Mouse (Mus musculus): ENCODE results near the gene Gm9817.
A peak's percentile ranks its signal among the peaks of the same experiment; 100 is the strongest.
"Not testable (repeated sequence)": the region's sequence is repeated elsewhere in the genome, so short reads cannot be mapped to it uniquely, and the experiment has no call there.

The Gm9817 gene

DNA sequence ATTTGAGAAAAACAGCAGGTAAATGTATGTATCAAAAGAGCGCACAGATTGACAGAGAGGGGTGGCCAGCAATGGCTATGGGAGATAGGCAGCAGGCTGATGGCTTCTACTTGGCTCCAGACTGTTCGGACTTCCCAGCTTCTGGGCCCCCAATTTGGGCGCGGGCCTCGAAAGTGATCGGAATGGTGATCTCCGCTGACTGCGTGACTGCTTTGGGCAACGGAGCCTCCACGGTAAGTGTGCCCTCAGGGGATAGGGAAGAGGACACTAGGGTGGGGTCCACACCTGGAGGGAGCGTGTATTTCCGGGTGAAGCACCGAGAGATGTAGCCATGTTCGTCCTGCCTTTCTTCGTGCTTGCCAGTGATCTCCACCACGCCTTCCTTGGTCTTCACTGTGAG is at the start of gene Gm9817:
Gene Gm9817 (plus strand): TSS at position 301 of the 400 bp plus-strand sequence.
- not testable (repeated sequence) for DNase-seq

DNA sequence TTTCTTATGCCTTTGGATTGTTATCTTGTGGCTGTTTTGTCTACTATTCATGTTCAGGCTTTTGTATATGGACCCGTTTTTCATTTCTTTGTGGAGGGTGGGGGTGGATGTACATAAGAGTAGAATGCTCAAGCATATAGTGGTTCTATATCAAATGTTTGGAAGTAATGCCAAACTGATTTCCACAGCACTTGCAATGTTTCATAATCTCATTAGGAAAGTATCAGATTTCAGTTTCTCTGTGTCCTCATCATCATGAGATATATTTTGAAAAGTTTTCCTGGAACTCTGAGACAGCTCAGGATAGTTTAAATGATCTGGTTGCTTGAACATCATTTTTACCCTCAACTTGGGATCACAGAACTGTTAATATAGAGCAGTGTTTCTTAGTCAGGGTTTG is 48.7 kb upstream of the Gm9817 start:
- DNase-seq, result no peak

DNA sequence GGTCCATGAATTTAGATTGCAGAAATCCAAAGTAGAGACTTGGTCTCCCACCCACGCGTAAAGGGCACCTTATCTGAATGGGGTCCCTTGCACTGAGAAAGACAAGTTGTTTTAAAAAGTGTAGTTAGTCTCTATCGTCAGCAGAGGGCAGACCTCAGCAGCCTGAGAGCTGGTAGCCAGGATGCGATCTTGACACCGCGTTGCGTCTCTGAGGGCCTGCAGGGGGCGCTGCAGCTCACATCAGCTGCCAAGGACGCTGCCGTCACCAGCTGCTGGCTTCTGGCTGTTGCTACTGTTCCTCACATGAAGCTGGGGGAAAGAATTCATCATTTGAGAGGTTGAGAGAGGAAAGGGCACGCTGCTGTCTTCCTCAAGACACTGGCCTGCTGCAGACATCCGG is 47.7 kb upstream of the Gm9817 start:
- peak; percentile 80 for DNase-seq

DNA sequence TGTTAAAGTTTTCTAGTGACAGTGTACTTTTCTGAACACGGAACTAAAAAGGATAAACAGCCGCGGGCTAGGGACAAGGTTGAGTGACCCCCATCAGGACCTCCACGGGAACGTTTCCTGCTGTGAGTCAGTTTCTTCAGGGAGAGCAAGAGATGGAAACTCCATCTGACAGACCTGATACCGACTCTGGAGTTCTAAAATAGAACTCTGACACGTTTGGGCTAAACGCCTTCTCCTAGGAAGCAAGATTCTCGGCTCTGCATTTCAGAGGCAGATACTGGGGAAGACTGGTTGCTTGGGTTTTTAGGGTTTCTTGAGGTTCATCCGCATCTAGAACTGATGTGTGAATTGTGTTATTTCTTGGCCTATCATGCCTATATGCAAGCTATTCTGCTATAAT is 47.2 kb upstream of the Gm9817 start:
- no peak for DNase-seq

DNA sequence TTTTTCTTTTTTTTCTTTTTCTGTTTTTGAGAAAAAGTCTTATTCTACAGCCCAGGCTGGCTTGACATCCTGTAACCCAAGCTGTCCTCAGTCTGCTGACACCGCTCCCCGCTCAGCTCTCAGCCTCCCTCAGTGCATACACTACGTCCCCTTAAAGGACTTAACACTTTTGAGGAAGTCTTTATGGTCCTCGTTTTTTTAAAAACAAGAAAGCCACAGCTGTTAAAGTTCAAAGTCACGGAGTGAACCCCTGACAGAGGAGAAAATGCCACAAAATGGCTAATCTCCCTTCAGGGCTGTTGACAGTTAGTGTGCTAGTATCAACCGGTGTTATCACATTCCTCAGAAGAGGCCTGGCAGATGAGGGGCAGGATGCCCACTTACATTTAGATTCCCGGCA is 46.7 kb upstream of the Gm9817 start:
- DNase-seq, result no peak

DNA sequence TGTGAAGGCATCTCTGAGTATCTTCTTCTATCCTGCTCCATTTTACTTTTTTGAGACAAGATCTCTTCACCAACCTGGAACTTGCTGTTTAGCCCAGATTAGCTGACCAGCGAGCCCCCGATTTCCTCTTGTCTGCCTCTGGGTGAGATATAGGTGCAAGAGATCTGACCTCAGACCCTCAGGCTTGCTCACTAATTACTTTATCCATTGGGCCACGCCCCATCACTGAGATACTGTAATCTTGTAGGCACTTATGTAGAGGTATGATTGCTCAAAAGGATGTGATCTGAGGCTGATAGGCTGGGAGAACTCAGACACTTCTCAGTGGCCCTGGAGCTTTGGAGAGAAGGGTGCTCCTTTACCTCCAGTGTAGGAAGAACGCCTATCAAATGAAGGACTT is 46.0 kb upstream of the Gm9817 start:
- DNase-seq, result no peak

DNA sequence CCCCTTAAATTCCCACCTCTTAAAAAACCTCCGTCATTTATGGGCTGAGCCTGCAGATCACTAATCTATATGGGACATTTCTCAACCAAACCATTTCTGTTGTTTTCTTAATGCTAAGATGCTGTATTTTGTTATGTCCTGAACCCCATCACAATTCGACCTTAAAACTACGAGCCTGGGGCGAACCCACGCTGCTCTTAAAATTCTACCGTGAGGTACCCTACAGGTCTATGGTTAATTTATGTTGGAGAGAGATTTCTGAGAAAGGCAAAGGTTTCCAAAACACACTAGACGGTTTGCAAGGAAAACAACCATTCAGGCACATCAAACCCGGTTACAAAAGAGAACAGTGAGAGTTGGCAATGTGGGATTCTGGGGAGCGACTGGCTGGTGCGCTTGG is 45.1 kb upstream of the Gm9817 start:
- no peak for DNase-seq

DNA sequence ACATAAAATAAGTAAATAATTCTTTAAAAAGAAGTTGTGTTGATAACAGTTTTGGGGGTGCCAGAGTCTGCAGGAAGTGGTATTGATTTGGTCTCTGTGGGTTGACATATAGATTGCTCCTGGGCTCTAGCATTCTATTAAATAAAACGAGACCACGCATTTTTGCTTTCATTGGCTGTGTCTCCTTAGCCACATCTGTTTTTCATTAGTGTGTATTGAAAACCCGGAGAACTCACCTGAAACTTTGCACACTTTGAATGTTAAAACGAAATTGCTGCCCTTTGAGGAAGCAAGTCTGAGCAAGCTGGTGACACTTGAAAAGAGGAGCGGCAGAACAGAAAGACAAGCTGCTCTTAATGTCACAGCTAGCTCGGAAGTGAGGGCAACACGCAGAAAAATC is 43.7 kb upstream of the Gm9817 start:
- DNase-seq, result no peak

DNA sequence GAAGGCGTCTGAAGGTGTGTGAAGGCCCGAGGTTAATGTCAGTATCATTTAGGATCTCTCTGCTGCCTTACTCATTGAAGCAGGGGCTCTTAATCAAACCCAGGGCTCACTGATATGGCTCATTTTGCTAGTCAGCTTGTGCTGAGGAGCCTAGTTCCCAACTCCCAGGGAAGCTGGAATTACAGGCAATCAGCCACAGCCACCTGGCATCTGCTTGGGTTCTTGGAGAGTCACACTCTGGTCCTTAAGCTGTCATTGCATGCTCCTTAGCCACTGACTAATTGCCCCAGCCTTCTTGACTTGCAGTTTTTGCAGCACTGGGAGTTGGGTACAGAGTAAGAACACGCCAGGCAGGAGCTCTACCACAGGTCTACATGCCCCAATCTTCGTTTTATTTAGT is 42.1 kb upstream of the Gm9817 start:
- DNase-seq, result no peak

DNA sequence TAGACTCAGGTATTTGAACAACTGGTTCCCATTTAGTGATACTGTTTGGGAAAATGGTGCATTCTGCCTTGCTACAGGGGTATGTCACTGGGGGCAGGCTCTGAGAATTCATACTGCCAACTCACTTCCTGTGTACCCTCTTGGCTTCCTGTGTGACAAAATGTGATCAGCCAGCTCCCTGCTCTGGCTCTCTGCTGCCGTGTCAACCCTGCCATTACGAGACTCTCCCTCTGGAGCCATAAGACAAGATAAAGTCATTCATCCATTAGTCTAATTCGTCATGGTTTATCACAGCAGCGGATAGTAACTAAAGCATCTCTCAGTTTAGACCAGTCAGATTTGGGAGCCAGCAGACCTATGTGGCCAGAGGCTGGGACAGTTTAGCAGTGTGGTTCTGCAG is 38.3 kb upstream of the Gm9817 start:
- DNase-seq, result no peak

DNA sequence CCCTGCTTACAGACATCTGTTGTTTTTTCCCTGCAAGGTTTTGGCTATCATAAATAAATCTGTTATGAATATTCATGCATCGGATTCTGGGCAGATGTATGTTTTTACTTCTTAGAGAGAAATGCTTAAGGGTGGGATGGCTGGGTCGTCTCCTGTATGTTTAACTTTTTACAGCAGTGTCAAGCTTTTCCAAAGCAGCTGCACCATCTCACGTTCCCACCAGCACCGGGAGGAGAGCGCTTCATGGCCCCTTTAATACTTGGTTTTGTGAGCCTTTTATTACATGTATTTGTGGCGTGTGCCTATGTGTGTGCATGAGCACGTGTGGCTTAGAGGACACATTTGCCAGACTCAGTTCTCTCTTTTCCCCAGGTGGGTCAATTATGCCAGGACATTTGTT is 37.8 kb upstream of the Gm9817 start:
- DNase-seq, result no peak

DNA sequence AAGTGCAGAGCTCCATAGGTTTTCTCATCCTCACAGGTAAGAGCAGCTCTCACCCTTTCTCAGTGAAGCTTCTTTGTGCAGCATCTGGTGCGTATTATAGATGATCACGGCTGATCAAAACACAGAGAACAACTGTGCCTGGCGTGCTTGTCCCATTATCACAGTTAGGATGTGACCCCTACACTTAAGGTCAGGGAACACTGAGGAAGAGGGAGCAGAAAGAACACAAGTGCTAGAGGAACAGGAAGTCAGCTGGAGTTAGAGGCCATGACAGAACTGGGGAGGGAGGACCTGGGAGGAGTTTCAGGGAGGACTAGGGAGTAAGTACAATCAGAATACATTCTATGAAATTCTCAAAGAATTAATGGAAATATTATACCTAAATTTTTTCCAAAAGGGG is 35.0 kb upstream of the Gm9817 start:
- no peak for DNase-seq

DNA sequence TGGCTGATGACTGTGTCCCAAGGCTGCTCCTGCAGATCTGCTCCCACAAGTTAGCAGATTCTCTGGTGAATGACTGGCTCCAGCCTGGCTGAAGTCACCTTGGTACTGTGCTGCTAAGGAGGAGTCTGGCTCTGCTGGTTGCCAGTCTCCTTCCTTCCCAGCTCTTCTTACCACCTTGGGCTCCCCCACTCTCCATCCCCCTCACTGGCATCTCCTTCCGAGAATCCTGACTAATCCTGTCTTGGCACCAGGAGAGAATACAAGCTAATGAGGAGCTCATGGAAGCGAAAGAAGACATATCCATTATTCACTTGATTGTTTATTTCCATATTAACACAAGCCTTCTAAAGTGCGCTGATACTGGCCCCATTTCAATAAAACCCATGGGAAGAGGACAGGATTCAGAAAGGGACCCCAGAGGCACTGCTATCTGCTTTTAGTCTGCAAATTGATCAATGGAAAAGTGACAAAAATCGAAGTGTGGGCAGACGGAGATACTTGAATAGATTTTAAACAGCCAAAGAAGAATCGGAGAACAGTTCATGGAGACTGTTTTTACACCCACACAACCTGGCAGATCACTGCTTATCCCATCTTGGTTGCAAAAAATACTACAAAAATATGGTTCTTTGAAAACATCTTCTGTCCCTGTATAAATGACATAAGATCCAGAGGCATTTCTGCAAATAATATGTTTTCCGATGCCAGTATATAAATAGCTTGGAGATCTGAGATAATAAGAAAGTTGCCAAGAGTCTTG is 29.1 kb upstream of the Gm9817 start:
- DNase-seq, result no peak

DNA sequence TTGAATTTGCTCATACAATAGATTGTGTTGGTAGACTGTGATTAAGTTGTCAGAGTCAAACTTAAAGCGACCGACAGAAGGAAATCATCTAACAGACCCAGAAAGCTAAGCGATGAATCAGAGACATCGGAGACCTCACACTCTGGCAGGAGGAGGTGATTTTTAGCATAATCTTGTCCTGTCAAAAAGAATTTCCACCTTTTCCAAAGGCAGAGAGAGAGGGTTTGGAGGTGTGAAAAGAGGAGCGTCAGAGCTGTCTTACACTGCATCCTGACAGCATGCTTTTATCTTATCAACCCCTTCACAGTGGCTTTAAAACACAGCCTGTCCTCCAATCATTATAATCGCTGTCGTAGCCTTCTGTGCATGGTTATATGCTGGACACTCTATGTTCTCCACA is 25.7 kb upstream of the Gm9817 start:
- DNase-seq, result no peak

DNA sequence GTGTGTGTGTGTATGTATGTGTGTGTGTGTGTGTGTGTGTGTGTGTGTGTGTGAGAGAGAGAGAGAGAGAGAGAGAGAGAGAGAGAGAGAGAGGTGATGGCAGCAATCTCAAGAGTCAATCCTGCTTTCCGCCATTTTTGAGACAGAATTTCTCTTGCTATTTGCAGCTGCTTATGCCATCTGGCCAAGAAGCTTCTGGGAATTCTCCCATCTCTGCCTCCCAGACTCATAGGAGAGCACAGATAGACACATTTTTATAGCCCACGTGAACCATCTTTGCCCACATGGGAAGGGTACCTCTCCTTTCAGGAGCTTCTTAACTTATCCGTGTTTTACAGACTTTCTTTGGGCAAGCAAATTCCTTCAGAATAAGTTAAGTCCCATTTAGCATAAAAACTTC is 24.6 kb upstream of the Gm9817 start:
- DNase-seq, result no peak

DNA sequence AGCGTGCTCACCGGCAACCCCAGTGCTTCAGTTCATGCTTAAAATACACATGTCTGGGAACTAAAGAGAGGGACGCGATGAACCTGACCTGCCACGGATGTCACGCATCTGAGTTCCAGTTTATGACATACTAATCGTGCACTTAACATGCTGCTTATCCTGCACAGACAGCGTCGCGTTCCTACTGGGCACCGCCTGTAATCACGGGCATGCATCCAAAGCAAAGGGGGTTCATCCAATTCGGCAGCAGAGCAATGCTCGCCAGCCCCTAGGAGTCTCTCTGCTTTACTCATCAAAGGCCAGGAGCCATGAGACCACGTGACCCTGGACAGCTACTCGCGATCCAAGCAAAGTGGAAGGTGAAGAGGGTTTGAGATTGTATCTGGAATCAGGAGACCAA is 19.3 kb upstream of the Gm9817 start:
- no peak for DNase-seq

DNA sequence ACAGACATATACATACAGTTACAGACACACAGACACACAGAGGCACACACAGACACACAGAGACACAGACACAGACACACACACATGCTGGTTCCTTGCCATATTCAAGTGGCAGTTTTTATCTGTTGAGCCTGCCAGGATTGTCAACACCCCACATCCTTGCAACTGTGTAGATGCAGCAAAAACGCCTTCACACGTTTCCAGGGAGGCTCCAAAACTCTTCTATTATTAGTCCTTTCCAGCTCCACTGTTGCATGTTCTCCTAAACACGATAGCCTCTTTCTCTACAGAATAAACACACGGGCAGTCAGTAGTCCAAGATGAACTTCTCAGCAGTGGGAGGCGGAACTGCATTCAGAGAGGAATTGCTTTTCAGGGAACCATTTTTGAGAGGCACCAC is 15.3 kb upstream of the Gm9817 start:
- DNase-seq, result no peak

DNA sequence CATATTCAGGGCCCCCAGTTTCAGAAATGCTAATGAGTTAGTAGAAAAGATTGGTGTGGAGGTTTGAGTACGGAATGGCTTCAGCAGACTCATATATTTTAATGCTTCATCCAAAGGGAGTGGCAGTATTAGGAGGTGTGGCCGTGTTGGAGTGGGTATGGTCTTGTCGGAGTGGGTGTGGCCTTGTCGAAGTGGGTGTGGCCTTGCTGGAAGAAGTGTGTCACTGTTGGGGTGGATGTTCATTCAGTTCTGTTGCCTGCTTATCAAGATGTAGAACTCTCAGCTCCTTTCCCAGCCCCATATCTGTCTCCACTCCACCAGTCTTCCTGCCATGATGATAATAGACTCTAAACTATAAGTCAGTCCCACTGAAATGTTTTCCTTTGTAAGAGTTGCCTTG is 13.5 kb upstream of the Gm9817 start:
- no peak for DNase-seq

DNA sequence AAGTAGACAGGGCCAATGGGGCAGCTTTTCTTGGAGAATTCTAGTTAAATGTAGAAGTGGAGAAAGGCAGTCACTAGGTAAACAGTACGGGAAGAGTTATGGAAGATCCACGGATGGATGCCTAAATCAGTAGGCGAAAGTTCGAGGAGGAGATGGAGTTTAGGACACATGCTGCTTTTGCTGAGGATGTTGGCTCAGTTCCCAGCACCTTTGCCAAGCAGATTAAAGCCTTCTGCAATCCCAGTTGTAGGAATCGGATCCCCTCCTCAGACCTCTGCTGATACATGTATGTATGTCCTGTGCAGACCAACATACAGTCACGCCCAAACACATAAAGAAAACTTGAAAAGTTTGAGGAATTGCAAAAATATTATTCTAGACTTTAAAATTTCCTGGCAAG is 8.1 kb upstream of the Gm9817 start:
- no peak for DNase-seq

DNA sequence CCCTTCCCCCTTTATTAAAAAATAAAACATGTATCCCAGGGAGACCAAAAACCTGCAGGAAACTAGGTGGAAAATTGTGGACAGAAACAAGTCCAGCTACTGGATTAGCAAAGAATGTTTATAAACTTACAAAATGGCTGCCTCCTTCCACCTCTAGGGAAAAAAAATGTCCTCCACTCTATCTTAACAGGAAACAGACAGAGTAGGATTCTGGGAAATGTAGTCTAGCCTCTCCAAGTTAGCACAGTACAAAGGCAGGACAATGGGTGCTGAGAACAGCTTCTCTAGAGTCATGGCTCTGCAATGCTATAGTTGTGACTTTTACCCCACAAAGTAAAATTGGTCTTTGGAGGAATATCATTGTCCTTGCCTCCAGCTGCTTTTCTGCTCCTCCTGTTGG is 3.5 kb upstream of the Gm9817 start:
- no peak for DNase-seq

DNA sequence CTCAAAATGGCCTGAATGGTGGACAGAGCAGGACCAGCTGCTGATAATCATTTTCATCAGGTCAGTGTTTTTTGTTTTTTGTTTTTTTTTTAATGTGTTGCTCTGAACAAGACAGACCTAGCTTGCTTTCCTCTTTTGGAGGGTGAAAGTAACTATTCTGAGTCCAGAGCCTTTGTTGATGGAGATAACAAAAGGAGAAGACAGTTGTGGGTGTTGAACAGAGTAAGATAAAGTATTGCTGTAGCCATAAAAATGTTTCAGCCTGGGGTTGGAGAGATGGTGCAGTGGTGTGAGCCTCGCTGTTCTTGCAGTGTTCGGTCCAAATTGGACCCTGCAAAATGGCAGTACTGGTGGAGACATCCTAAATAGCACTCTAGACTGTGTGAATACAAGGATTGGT is 2.8 kb upstream of the Gm9817 start:
- no peak for DNase-seq

DNA sequence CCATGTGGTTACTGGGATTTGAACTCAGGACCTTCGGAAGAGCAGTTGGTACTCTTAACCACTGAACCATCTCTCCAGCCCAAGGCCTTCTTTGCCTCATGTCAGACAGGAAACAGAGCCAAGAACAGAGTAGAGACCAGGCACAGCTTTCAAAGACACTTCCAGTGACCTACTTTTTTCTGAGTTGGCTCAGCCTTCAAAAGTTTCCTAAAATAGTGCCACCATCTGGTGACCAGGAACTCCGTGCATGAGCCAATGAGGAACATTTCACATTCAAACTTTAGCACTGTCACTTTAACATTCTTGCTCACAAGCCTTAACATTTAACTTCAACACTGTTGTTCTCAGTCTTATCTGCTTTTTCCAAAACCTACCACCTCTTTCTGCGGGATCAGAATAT is 2.3 kb downstream of the Gm9817 start:
- no peak for DNase-seq

DNA sequence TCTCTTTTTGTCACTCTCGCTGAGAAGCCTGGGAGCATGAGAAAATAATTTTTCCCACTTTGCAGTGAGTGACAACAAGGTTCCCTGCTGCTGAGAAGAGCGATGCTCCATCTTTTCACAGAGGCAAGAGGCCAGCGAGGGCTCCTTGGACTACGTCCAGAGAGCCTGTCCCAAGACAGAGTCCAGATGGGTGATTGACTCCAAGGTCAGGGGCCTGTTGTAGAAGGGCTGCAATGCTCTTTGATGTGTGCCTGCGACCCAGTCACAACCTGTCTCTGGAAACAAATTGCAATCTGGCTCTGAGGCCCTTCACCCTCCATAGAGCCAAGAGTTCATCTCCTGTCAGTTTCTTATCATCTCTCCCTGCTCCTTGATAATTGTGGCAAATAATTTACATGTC is 5.2 kb downstream of the Gm9817 start:
- DNase-seq, result peak; percentile 80

DNA sequence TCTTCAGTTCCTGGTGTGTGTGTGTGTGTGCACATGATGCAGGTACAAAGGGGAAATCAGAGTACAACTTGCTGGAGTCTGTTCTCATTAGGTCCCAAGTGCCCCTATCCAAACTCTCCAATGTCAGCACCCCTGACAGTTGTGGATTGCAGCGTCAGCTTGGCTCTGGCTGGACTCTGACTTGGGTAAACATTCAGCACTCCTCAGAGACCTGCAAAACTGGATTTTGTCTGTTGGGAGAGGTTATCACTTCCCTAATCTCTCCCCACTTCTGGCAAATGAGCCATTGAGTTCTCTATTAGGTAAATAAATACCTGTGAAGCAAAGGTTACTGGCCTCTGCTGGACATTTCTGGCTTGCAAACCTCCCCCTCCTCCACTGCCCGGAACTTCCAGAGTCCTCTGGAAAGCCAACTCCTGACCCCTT is 10.3 kb downstream of the Gm9817 start:
- peak; percentile 91 for DNase-seq

DNA sequence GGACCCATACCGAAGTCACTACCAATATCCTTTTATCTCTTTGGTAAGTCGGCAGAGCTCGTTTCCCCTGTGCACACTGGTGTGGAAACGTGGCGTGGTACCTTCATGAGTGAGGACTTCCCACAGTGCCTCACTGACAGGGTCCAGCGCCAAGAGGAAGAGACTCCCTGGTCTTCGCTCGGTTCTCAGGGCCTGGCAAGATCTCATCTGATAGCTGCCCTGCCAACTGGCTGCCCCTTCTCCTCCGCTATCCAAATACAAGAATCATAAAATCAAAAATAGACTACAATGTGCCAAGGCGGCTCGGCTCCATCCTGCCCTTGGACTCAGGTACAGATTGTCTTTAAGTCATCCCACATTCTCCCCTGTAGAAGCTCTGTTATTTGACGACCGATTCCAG is 11.4 kb downstream of the Gm9817 start:
- no peak for DNase-seq

DNA sequence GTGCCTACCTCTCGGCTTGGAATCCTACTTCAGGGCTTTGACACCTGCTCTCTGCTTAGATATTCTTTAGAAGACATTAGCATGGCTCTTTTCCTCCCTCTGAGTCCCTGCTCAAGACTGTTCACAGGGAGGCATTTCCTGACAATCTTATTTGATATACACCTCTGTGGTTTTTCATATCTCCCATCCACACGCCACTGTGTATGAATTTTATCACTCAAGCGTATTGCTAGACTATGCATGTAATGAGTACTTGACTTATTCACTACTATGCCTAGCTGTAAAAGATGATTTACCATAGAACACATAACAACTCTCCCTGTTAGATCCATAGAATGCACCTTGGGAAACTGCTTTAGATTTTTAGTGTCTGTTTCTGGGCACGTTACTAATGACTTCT is 14.3 kb downstream of the Gm9817 start:
- no peak for DNase-seq

All from kidney, adult 11 months (tissue).